Mouse (Mus musculus) erythroblast, adult 5-6 weeks (primary cell): ENCODE results near the gene Sema4g. TPM values are rescaled to one million over a fixed set of nuclear protein-coding genes. Genes with fewer than 3 reads are reported as not detected.

Experiments
- ATAC-seq: replicated peaks from 2 replicates; pipeline ENCODE4 v1.8.0; 2016; ENCODE audit warnings: moderate number of reproducible peaks, mild to moderate bottlenecking, moderate TSS enrichment, inconsistent platforms; ENCODE audit not compliant: poor library complexity, low FRiP score, severe bottlenecking
- total RNA-seq, 2 experiments: library from RNA; stranded (forward) in 1 of 2; stranded (reverse) in 1 of 2; fragments of 150-400 nt in 1 of 2; fragments of 200-764, 138-1000 nt in 1 of 2; gene quantifications; 2 replicates each; pipeline versions ENCODE4 v1.2.3 to v1.2.4; 2015 to 2017; ENCODE audit warnings: low replicate concordance in 2 of 2

Sema4g gene
- total RNA-seq (2015; ENCODE audit: low replicate concordance) (not detected in 2 replicates), total RNA-seq (2017; ENCODE audit: low replicate concordance) (0.09 TPM in 1 of 2 replicates, not detected in the other)

DNA sequence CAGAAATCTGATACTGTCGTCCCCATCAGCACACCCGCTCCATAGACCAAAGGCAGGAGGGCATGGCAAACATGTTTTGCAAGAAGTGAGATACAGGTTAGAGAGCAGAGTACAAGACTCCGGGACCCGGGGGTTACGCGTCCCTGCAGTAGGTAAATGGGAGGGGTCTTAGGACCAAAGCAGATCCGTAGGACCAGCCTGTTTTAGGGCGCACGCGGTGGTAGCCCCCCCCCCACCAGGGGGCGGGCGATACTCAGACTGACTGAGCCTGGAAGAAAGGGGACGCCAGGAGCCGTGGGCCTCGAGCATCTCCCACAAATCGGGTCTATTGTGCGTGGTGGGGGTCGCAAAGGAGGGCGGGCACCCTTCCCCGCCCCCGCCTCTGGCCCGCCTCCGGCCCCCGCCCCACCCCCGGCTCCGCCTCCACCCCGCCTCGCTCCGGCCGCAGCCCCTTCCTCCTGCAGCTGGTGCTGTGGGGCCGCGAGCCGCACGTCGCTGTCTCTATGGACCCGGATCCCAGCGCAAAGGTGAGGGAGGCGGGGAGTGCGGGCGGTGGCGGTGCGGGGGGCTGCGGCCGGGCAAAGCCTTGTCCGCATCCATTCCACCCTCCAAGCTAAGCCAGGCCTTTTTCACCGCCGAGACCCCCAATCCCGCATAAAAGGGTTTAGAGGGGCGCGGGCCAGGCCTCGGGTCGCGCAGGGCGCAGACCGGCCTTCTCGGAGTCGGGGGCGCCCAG, at the start of gene Sema4g:
Sema4g (plus strand) TSS at position 271 of the 736 bp plus-strand sequence.
- ATAC-seq, result no peak

GRCm38 (mm10) chr19:44959633-44960032, 29.3 kb upstream of the Sema4g start:
- no peak for ATAC-seq

- no peak for ATAC-seq
Observed at GRCm38 (mm10) chr19:44965978-44966377, 22.9 kb upstream of the Sema4g start.

DNA sequence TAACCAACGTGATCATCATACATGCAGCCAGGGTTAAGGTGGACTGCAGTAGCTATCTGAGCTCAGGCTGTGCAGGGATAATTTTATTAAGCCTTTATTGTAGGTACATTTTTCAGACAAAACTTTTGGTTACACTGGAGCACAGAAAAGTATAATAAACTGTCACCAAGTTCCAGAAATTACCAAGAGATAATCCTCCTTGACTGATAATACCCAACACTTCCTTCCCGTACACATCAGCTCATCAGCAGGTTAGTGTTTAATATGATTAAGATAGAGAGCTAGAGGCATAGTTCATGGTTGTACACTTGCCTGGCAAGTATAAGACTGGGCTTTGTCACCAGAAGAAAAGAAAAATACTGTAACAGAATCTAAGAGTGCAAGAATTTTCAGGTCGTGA, 20.6 kb upstream of the Sema4g start:
- no peak for ATAC-seq

GRCm38 (mm10) chr19:44976636-44977035, 12.3 kb upstream of the Sema4g start:
- ATAC-seq, result no peak

- no peak for ATAC-seq
Observed at GRCm38 (mm10) chr19:44977148-44977547, 11.8 kb upstream of the Sema4g start.

DNA sequence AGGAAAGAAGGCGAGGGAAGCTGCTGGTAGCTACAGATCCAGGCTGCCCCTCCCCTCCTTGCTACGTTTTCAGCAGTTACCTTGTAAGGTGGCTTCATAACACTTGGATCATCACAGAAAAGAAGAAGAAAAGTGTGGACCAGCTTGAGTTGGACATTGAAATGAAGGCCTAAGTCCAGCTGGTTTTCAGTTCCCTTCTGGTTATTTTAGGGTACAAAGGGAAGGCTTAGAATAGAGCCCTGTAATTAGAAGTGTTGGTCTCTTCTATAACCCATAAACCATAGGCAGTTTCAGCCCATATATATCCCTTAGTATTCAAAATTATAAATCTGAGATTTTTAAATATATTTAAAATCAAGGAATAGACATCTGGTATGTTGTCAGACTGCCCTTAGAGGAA, 8.1 kb upstream of the Sema4g start:
- no peak for ATAC-seq

DNA sequence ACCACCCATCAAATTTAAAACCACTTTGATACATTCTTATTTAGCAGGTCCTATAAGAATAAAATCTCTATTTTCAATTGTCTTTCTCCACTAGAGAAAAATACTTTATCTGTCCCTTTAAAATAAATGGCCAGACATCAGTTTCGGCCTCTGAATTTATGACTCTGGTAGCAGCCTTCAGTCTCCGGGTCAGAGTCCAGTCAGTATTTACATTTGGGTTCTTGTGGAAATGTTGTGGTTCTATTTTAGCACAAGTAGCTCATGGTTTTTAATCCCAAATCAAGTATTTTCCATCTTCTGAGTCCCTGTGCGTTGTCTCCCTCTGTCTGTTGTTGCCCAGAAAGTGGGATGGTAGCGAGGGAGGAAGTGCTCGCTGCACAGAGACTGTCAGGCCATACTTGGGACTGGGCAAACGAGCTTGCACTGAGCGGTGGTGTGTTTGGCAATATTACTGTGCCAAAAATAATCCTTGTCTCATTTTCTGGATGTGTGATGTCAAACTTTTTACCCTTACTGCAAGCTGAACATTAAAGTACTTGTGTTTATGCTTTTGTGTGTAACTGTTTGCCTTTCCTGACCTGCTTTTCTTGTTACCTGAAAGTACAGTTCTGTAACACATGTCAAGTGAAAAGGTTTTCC, 6.3 kb upstream of the Sema4g start:
- no peak for ATAC-seq

GRCm38 (mm10) chr19:44983366-44983765, 5.5 kb upstream of the Sema4g start:
- no peak for ATAC-seq

GRCm38 (mm10) chr19:44984420-44984819, 4.5 kb upstream of the Sema4g start:
- ATAC-seq, result no peak

GRCm38 (mm10) chr19:44985159-44985988, 3.5 kb upstream of the Sema4g start:
- ATAC-seq, result no peak

- ATAC-seq, result no peak
Observed at GRCm38 (mm10) chr19:44987004-44987403, 1.9 kb upstream of the Sema4g start.

- ATAC-seq, result no peak
Observed at GRCm38 (mm10) chr19:44987851-44988250, 1.1 kb upstream of the Sema4g start.

DNA sequence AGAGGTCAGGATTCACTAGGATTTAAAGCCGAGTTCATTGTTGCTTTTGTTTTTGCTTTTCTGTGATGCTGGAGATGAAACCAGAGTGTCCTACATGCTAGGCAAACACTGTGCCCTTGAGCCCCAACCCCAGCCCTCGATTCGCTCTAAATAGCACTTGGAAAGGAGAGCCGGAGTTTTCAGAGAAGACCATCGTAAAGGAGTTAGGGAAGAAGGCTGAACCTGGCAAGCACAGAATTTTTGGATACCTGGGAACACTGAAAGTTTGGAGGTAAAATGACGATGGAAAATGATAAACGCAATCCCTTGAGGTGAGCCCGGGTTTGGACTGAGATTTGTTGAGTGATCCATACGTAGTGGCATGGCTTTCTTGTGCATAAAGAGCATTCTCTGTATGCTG, 580 bp upstream of the Sema4g start:
- ATAC-seq, result no peak

GRCm38 (mm10) chr19:44989567-44990495, 930 bp downstream of the Sema4g start:
- ATAC-seq, result no peak

GRCm38 (mm10) chr19:44991031-44991430, 2.1 kb downstream of the Sema4g start:
- ATAC-seq, result no peak

DNA sequence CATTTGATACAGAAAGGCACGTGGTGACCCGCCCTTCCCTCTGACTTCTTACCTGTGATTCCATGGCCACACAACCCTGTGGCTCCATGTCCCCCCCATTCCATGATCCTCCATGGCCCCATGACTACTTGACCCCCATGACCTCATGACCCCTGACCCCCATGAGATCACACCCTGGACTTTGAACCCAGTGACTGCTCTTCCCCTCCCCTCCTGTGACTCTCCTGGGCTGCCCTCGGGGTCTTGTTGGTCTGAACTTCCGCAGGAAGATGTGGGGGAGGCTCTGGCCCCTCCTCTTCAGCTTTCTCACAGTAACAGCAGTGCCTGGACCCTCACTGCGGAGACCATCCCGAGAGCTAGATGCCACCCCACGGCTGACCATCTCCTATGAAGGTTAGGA, 3.3 kb downstream of the Sema4g start:
- ATAC-seq, result no peak

DNA sequence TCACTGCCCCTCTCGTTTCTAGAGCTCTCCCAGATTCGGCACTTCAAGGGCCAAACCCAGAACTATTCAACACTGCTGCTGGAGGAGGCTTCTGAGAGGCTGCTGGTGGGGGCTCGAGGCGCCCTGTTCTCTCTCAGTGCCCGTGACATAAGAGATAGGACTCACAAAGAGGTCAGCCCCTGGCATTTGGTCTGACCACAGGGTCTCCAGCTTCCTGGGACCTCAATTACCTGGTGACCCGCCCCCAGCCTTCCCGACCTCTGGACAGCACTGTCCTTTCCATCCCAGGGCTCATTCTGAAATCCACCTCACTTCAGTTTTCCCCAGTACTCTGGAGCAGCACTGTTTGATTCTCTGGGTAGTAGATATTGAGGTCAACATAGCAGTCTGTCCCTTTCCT, 3.8 kb downstream of the Sema4g start:
- no peak for ATAC-seq

DNA sequence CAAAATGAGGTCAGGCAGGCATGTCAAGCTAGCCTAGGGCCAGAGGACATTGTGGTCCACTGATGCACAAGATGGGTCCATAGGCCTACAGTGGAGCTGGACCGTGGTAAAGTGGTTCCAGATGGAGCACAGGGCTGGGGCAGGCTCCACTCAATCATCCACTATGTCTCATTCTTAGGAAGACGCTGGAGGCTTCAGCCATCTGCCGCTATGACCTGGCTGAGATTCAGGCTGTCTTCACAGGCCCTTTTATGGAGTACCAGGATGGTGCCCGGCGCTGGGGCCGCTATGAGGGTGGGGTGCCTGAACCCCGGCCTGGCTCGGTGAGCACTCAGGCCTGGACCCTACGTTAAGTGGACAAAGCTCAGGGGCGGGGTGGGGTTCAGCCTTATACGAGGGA, 8.9 kb downstream of the Sema4g start:
- ATAC-seq, result no peak

DNA sequence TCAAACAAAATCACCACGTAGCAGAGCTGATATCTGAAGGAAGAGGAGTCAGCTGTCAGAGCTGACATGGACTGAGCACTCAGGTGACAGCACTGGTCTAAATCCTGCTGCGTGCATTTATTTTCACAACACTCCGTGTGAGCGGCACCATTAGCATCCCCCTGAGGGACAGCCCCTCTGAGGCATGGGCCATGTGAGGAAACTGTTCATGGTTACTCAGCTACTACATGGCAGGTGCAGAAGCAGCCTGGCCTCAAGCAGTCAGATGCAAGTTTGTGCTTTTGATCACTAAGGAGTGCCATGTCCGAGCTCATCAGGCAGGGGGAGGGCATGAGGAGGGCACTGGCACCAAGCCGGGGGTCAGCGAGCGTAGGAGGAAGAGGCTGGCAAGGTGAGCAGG, 10.7 kb downstream of the Sema4g start:
- no peak for ATAC-seq
